Mouse (Mus musculus) intestine, embryonic 14.5 days (tissue): ENCODE data around the gene Chd9. TPM values are rescaled to one million over a fixed set of nuclear protein-coding genes. Genes with fewer than 3 reads are reported as not detected.

ENCODE experiments used
- ATAC-seq: fragments of 200-750 bp; cut with Nextera tagmentation; replicated peaks from 2 replicates; pipeline ENCODE4 v1.8.0; 2017; ENCODE audit warnings: low read depth, moderate number of reproducible peaks, moderate TSS enrichment, moderate library complexity; ENCODE audit not compliant: low FRiP score, low TSS enrichment
- DNase-seq: peaks from one replicate; pipeline ENCODE4 v3.0.0-alpha.2; 2018; ENCODE audit warnings: low spot score
- H3K27ac ChIP-seq: fragments of 300-500 bp; sonication (generic); 2 replicates; pipeline ENCODE4 v1.5.1; 2014; ENCODE audit warnings: low read depth, mild to moderate bottlenecking, control low read depth
- H3K27me3 ChIP-seq: fragments of 300-500 bp; sonication (generic); replicated peaks from 2 replicates; pipeline ENCODE4 v1.6.1; 2014; ENCODE audit warnings: low read length, control low read depth; ENCODE audit not compliant: control insufficient read depth, insufficient read depth
- H3K36me3 ChIP-seq: fragments of 300-500 bp; sonication (generic); 2 replicates; pipeline ENCODE4 v1.6.1; 2014; ENCODE audit warnings: low read length, control low read depth; ENCODE audit not compliant: control insufficient read depth, insufficient read depth
- H3K4me1 ChIP-seq: fragments of 300-500 bp; sonication (generic); replicated peaks from 2 replicates; pipeline ENCODE4 v1.6.1; 2014; ENCODE audit warnings: low read length, control low read depth, mixed read lengths; ENCODE audit not compliant: control insufficient read depth, insufficient read depth
- H3K4me2 ChIP-seq: fragments of 300-500 bp; sonication (generic); 2 replicates; pipeline ENCODE4 v1.6.1; 2014; ENCODE audit warnings: low read length
- H3K4me3 ChIP-seq: fragments of 300-500 bp; sonication (generic); 2 replicates; pipeline ENCODE4 v1.5.1; 2014; ENCODE audit warnings: low read depth, low read length, control low read depth, mixed read lengths
- H3K9ac ChIP-seq: fragments of 300-500 bp; sonication (generic); 2 replicates; pipeline ENCODE4 v1.6.1; 2014; ENCODE audit warnings: mild to moderate bottlenecking, low read length
- H3K9me3 ChIP-seq: fragments of 300-500 bp; sonication (generic); 2 replicates; pipeline ENCODE4 v1.6.1; 2016; ENCODE audit warnings: low read length, control low read depth; ENCODE audit not compliant: control insufficient read depth
- WGBS: fragments of 180-500 bp; shearing (Covaris S2); extraction: QIAGEN DNeasy Blood & Tissue Kit; methylation state at CpG from one replicate; pipeline ENCODE4 v1.1.7; 2014; 5-methylcytosine and 5-hydroxymethylcytosine counted together
- polyA plus RNA-seq: library from polyadenylated mRNA; unstranded; fragments of >200 nt; fragmentation: Nextera tagmentation; extraction: Ambion mirVana; gene quantifications from 2 replicates; pipeline ENCODE4 v1.2.1, GENCODE M21; 2014

Gene Chd9
- polyA plus RNA-seq, 1 experiment from 2014 or later = 120 TPM

- peaks cover 16% of the 10 kb centered on the region for H3K4me1 ChIP-seq
- peak overlapping the region; percentile 88 for H3K27ac ChIP-seq
- no peaks in the 10 kb centered on the region for H3K27me3 ChIP-seq
- WGBS = 18% methylated on average over 9 of the region's 9 CpGs
- 0 out of 2 replicates have a peak, but pooled peaks have one; percentile 23 for ATAC-seq
- H3K9me3 ChIP-seq = no peaks in the 10 kb centered on the region
- H3K4me2 ChIP-seq = peak overlapping the region; percentile 5; the same call in 1 of the 2 replicates
- H3K36me3 ChIP-seq = no peaks in the 10 kb centered on the region
- no peak overlapping the region for H3K9ac ChIP-seq
- no peak overlapping the region for H3K4me3 ChIP-seq
- DNase-seq = no peak
Measured at GRCm38 (mm10) chr8:90861266-90861944, 33.3 kb downstream of the Chd9 start.

- ATAC-seq = peak; percentile 80
- H3K27ac ChIP-seq = peak overlapping the region; percentile 88
- peak overlapping the region; percentile 16; the same call in 1 of the 2 replicates for H3K4me2 ChIP-seq
Measured at GRCm38 (mm10) chr8:90862038-90862437, 33.9 kb downstream of the Chd9 start.

GRCm38 (mm10) chr8:90867061-90867460 is 38.9 kb downstream of the Chd9 start:
- Histone ChIP-seq H3K27ac (no peak overlapping the region), H3K27me3 (no peaks in the 10 kb centered on the region), H3K9me3 (no peaks in the 10 kb centered on the region), H3K36me3 (no peaks in the 10 kb centered on the region), H3K9ac (no peak overlapping the region), H3K4me2 (no peak overlapping the region), H3K4me3 (no peak overlapping the region), H3K4me1 (peaks cover 38% of the 10 kb centered on the region)
- ATAC-seq = no peak
- DNase-seq = no peak
- 93% methylated on average over 2 of the region's 2 CpGs for WGBS

More at GRCm38 (mm10) chr8:90862038-90862437, 33.9 kb downstream of the Chd9 start:
- DNase-seq = peak; percentile 71
- Histone ChIP-seq H3K9ac (no peak overlapping the region), H3K4me3 (no peak overlapping the region), H3K27me3 (no peaks in the 10 kb centered on the region), H3K36me3 (no peaks in the 10 kb centered on the region), H3K9me3 (no peaks in the 10 kb centered on the region), H3K4me1 (peaks cover 16% of the 10 kb centered on the region)
- 9% methylated on average over 9 of the region's 9 CpGs for WGBS

GRCm38 (mm10) chr8:90867911-90868310 is 39.8 kb downstream of the Chd9 start:
- no peak for DNase-seq
- no peak overlapping the region for H3K4me3 ChIP-seq
- H3K9ac ChIP-seq = no peak overlapping the region
- H3K27ac ChIP-seq = no peak overlapping the region
- no peaks in the 10 kb centered on the region for H3K27me3 ChIP-seq
- WGBS = 86% methylated on average over 4 of the region's 4 CpGs
- H3K9me3 ChIP-seq = no peaks in the 10 kb centered on the region
- no peak overlapping the region for H3K4me2 ChIP-seq
- H3K36me3 ChIP-seq = no peaks in the 10 kb centered on the region
- H3K4me1 ChIP-seq = peaks cover 31% of the 10 kb centered on the region
- no peak for ATAC-seq

- H3K36me3 ChIP-seq = no peaks in the 10 kb centered on the region
- no peak overlapping the region for H3K4me2 ChIP-seq
- peaks cover 31% of the 10 kb centered on the region for H3K4me1 ChIP-seq
- peak overlapping the region; percentile 75; the same call in 1 of the 2 replicates for H3K27ac ChIP-seq
- no peak overlapping the region for H3K9ac ChIP-seq
- DNase-seq = no peak
- WGBS = 65% methylated on average over 4 of the region's 4 CpGs
- H3K9me3 ChIP-seq = no peaks in the 10 kb centered on the region
- no peaks in the 10 kb centered on the region for H3K27me3 ChIP-seq
- no peak for ATAC-seq
- no peak overlapping the region for H3K4me3 ChIP-seq
Measured at GRCm38 (mm10) chr8:90868334-90868733, 40.2 kb downstream of the Chd9 start.

- ATAC-seq = peak; percentile 45; the same call in 1 of the 2 replicates
Measured at GRCm38 (mm10) chr8:90869071-90869919, 41.1 kb downstream of the Chd9 start.

GRCm38 (mm10) chr8:90869920-90870777 is 42.0 kb downstream of the Chd9 start:
- H3K9ac ChIP-seq = no peak overlapping the region
- H3K27me3 ChIP-seq = no peaks in the 10 kb centered on the region
- H3K4me1 ChIP-seq = peaks cover 31% of the 10 kb centered on the region
- ATAC-seq (peak; percentile 30; the same call in 1 of the 2 replicates), DNase-seq (no peak)
- H3K36me3 ChIP-seq = no peaks in the 10 kb centered on the region
- no peak overlapping the region for H3K4me3 ChIP-seq
- peak overlapping the region; percentile 9 for H3K4me2 ChIP-seq
- whole genome bisulfite sequencing = 17% methylated on average over 22 of the region's 22 CpGs
- peak overlapping the region; percentile 75; the same call in 1 of the 2 replicates for H3K27ac ChIP-seq
- H3K9me3 ChIP-seq = no peaks in the 10 kb centered on the region

More at GRCm38 (mm10) chr8:90869071-90869919, 41.1 kb downstream of the Chd9 start:
- Histone ChIP-seq H3K27ac (peak overlapping the region; percentile 75), H3K36me3 (no peaks in the 10 kb centered on the region), H3K27me3 (no peaks in the 10 kb centered on the region), H3K9me3 (no peaks in the 10 kb centered on the region), H3K4me3 (no peak overlapping the region), H3K9ac (0 out of 2 replicates have a peak overlapping the region, but pooled peaks have one; percentile 5), H3K4me1 (peaks cover 31% of the 10 kb centered on the region), H3K4me2 (peak overlapping the region; percentile 9; the same call in 1 of the 2 replicates)
- DNase-seq = peak; percentile 59
- 45% methylated on average over 18 of the region's 18 CpGs for WGBS
